Mouse (Mus musculus): ENCODE measurements around the gene Rtn4r. TPM values are rescaled to one million over a fixed set of nuclear protein-coding genes. Genes with fewer than 3 reads are reported as not detected.
A peak's percentile ranks its signal among the peaks of the same experiment; 100 is the strongest.

Gene Rtn4r
- 10 to 100 TPM; 63.1 to 63.3 TPM for total RNA-seq (2021)

DNA sequence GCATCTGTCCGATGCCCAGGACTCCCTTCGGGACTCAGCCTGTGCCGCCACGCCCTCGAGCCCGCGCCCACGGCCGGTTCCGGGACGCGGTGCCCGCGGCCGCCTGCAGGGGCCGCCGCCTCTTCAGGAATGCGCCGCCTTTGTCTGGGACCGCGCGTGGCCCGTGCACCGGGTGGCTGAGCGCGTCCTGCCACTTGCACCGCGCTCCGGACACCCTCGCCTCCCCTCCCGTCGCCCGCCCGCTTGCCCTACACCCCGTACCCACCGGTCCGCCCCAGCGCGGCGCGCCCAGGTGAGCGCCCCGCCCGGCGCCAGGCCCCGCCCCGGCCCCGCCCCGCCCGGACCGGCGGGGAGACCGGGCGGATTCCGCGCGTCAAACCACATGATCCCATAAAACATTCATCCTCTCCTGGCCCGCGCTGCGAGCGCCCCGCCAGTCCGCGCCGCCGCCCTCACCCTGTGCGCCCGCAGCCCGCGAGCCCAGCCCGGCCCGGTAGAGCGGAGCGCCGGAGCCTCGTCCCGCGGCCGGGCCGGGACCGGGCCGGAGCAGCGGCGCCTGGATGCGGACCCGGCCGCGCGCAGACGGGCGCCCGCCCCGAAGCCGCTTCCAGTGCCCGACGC is at the start of gene Rtn4r:
Rtn4r (plus strand) TSS at position 402 of the 621 bp plus-strand sequence.
- peak; percentile 69 for DNase-seq
- intact Hi-C loops (cut with DNase I) = loop anchor here (5.0 kb wide), 2 partner anchors 45 to 85 kb away; no protein-coding TSS in a partner anchor

DNA sequence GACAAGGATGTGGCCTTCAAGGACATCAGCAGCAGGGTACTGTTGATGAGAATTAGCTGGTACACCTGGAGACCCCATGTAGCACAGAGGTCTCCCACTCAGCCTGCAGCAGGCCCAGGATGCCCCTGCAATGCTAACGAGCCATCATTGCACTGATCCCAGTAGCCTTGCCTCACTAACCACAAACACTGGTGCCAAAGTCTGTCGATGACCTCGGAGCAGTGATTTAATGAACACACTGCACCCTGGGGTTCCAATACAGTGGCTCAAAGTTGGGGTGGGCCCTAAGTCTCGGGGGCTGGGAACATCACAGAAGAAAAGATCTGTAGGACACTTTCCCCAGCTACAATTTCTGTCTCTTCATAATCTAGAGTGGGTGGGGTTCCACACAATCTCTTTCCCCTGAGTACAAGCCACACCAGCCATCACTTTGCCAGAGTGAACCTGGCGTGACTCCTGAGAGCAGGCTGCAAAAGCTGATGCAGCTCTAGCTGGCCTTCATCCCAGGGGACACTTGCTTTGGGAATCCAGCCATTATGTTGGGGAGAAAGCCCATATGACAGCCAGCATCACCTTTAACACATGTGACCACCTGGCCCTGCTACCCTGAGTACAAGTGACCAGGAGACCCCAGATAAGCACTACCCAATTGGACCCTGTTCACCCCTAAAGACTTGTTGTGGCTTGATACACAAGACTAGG is 49.0 kb upstream of the Rtn4r start:
- no peak for DNase-seq
- intact Hi-C loops (cut with DNase I) = no loop called here

DNA sequence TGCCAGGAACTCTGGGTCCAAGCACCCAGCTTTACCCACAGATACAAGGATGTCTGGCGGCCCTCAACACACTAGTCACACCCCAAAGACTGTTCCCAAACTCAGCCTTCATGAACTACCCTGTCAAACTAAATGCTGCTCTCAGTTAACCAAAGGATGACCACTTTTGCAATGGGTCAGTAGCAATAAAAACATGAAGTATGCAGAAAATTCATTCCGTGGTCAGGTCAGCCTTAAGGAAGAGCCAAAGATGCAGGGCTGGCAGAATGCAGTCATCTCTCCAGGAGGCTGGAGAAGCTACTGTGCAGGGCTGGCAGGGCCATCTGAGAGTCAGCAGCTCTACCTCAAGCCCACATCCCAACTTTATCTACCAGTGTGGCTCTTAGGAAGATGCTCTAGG is 48.1 kb upstream of the Rtn4r start:
- no peak for DNase-seq
- intact Hi-C loops (cut with DNase I) = no loop called here

DNA sequence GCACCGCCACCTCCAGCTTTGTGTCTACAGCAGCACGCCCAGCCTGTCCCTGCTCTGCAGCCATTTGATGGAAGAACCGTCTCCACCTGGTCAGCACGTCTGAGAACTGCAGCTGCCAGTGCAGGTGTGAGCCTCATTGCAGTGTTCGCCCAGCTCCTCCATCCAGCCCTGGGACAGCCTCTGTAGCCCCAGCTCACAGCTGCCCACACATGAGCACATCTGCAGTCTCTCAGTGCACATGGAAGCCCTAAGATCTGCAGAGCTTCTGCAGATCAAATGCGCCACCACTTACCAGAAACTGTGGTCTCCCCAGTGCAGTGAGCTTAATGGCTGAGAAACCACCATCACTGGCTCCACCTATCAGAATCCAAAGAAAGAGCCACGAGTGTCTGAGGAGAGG is 47.3 kb upstream of the Rtn4r start:
- no peak for DNase-seq
- intact Hi-C loops (cut with DNase I) = no loop called here

DNA sequence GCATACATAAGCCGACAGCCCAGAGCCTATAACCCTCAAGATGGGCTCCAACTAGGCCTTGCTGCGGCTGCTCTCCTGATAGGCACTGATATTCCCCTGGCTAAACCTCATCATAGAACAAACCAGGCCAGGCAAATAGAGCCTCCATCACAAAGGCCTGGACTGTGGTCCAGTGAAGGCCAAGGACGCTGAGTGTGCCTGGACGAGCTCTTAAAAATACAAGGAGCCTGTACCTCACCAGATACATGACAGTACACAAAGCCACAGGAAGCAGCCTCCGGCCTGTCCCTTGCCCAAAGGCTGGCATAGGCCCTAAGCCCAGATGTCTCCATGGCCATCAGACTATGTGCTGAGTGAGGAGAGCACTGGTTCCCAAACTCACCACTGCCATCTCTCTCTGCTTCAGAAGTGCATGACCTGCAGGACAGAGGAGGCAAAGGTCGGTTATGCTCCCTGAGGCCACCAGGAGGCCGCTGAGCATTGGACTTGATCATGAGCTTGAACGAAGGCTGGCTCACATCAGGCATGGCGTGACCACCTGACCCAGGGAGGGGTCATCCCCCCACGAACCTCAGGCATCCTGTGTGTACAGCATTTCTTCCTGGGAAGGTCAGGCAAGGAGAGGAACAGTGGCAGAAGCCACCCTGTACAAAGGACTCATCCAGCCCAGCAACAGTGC is 46.2 kb upstream of the Rtn4r start:
- DNase-seq = no peak
- intact Hi-C loops (cut with DNase I) = no loop called here

DNA sequence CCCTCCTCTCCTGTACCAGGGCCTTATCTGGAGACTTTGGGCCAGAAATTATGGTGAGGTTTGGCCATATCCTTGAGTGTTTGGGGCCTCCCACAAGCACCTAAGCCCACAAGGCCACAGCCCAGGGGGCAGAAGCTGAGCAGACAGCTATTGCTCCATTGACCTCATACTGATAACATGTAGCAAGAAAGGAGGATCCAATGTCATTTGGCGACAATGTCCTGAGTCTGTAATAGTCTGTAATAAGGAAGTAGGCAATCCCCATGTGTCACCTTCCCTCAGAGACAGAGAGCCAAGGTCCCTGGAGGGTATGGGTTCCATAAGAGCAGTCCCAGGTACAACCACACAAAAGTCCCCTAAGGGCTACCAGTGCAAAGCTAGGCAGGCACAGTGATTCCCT is 45.2 kb upstream of the Rtn4r start:
- DNase-seq = no peak
- intact Hi-C loops (cut with DNase I) = no loop called here

DNA sequence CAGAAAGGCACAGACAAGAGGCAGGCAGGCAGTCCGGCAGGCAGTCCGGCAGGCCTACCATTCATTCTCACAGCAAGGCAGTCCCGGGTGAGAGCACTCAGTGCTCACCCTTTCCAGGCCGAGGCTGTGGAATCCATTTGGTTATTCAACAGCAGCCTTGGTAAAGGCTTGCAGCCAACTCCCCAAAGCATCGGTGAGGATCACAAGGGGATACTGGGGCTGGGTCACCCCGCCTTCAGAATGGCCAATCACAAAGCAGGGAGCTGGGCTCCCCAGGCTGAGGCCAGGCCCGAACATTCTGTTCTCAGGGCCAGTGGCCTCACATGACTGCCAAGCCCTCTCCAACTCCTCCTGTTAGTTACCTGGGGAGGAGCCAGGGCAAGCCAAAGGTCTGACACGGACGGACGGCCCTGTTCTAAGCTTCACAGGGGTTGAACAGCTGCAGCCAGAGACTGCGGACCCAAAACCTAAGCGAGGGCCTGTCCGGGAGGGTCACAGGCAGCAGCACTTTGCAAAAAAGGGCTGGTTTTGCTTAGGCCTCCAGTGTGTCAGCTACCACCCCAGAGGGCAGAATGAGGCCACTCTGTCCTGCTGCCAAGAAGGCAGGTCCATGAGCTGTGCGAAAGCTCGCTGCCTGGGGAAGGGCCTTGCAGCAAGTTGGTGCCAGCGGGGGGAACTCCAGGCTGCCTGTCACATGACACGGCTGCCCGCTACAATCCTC is 44.1 kb upstream of the Rtn4r start:
- intact Hi-C loops (cut with DNase I) = no loop called here
- DNase-seq = peak; percentile 64

DNA sequence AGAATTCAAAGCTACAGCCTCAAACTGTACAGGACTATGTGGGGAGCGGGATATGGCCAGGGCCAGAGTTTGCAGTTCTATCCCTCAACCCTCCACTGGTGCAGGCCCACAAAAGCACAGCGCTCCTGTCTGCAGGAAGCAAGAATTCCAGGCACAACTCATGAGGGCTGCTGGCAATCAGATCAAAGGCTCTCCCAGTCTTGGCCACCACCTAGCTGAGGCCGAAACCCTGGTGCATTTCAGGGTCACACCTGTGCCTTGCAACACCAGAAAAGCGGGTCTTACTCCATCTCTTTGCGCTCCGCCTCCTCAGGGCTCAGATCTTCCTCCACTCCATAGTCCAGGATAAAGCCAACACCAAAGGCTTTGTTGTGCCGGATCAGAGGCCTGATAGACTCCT is 43.2 kb upstream of the Rtn4r start:
- DNase-seq = no peak
- intact Hi-C loops (cut with DNase I) = no loop called here

DNA sequence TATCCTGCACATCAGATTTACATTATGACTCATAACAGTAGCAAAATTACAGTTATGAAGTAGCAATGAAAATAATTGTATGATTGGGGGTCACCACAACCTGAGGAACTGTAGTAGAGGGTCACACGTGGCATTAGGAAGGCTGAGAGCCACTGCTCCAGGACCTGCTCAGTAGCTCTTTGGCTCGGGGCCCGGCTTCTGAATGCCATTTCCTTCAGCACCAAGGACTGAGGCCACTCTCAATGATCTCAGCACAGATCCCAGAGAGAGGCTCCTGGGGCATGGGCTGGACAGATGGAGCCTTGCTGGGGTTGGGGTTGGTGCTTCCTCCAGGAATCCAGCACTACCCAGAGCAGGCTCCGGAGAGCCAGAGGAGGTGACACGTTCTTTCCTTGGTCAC is 40.3 kb upstream of the Rtn4r start:
- intact Hi-C loops (cut with DNase I) = no loop called here

DNA sequence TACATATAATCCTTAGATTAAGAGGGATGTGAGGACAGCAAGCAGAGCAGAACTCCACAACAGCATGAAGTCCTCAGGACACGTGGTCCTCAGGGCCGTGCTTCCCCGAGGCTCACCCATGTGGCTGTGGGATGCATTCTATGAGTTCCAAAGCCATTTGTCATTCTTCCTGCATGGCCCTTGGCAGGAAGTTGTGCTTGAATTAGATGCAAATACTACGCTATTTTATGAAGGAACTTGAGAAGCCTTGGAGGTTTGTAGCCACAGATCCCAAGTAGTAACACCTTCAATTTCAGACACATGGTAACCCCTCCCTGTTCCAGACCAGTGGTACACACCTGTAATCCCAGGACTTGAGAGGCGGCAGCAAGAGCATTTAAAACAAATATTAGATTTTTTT is 31.1 kb upstream of the Rtn4r start:
- no peak for DNase-seq
- intact Hi-C loops (cut with DNase I) = no loop called here

More for the DNA sequence above, 40.3 kb upstream of the Rtn4r start:
- DNase-seq = no peak

DNA sequence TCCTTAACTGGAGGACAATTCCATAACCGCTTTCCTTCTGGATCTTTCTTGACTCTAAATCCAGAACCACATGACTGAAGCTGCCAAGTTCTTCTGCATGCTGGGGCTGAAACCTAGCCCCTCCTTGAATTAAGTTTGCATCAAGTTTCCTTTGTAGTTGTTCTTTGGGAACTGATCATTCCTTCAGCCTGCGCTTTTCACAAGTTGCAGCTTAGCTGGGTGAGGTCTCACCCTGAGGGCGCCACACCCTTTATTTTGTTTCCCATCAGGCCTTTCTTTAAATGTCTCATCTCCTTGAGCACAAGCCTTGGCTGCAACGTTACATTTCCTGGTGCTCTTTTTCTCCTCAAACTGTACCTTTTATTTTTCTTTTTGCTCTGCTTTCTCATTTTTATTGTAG is 24.6 kb upstream of the Rtn4r start:
- intact Hi-C loops (cut with DNase I) = no loop called here
- DNase-seq = no peak

DNA sequence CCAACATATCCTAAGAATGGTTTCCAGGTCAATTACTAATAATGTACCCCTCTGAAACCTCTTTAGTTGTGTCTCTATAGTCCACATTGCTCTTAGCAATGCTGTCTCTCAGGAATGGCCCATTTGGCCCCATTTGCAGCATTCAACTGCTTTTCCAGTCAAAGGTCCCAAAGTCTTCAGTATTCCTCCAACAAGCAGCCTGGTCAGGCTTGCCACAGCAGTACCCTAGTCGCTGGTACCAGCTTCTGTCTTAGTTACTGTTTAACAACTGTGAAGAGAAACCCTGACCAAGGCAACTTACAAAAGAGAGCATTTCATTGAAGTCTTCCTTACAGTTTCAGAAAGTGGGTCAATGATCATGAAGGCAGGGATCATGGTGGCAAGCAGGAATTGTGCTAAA is 24.1 kb upstream of the Rtn4r start:
- intact Hi-C loops (cut with DNase I) = no loop called here
- DNase-seq = no peak

DNA sequence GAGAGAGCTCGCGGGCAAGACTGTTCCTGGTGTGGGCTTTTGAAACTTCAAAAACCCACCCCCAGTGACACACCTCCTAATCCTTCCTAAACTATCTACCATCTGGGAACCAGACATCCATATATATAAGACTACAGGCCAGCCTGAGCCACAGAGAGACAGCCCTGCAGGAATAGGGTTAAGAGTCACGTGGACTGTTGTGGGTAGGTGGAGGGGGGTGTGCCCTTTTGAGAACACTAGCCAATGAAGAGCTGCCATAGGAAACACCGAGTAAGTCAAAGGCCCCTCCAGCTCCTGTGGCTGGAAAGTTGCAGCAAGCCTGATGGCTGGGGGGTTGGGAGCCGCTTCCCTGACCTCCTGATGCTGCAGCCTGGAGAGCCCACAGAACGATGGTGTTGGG is 23.6 kb upstream of the Rtn4r start:
- no peak for DNase-seq
- intact Hi-C loops (cut with DNase I) = no loop called here

DNA sequence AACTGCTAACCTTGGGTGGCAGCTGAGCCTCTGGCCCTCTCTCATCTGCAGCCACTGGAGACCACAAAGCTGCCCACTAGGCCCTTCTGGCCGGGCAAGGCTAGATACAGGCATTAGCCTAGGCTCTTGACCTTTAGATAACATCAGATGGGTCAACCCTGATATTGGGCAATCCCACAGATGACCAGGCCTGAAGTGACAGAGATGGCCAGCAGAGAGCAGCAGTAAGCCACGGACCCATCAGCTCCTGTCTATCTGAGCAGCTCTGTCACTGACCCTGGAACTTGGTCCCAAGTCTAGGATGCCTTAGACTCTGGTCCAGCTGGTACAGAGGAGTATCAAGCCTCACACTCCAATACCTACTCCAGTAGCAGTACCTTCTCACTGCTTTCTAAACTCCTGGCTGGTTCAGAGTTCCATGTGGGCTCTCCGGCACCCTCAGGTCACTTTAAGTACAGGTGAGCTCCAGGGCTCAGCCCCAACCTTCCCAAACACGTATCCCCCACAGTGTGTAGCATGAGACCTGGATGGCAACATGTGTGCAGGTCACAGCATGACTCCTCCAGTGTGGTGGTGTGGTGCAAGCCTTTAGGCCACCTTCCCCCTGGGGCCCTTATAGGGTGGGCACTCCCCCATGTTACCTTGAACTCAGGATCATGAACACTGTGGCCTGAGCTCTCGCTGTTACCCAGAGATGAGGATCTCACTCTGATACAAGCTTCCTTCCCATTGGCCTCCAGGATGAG is 19.0 kb upstream of the Rtn4r start:
- intact Hi-C loops (cut with DNase I) = loop anchor here (5.0 kb wide), 1 partner anchor 104 kb away; no protein-coding TSS in a partner anchor
- DNase-seq = peak; percentile 80

DNA sequence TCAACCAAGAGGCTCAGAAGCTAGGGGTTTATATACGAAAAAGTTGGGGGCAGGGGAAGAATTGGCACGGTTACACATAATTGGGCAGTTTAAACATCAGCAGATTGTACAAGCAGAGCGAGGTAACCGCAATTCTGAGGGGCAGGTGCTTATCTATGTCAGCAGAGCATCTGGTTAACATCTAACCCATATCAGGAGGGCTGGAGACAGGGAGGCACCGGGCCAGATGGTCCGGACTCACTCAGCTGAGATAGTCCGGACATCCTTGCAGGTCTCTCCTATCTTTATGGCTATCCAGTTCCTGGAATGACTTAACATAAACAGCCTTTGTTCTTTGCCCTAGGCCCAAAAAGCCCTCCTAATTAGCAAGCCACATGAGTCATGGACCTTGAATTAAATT is 16.4 kb upstream of the Rtn4r start:
- no peak for DNase-seq
- intact Hi-C loops (cut with DNase I) = no loop called here

DNA sequence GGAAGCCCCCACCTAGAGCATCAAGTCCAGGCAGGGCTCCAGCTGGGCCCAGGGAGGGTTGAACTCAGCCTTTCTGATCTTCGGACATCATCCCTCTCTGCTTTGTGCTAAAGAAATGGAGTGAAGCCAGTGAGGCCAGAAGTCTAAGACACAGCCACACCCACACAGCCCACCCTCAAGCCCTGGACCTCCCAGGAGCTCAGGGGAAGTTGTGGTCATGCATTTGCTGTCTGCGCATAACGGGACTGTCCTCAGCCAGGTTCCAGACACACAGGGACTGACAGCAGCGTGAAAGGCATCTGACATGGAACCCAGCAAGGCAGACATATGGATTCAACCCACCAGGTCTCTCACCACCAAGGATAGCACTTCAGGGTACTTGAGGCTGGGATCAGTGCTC is 11.0 kb upstream of the Rtn4r start:
- DNase-seq = no peak
- intact Hi-C loops (cut with DNase I) = no loop called here

DNA sequence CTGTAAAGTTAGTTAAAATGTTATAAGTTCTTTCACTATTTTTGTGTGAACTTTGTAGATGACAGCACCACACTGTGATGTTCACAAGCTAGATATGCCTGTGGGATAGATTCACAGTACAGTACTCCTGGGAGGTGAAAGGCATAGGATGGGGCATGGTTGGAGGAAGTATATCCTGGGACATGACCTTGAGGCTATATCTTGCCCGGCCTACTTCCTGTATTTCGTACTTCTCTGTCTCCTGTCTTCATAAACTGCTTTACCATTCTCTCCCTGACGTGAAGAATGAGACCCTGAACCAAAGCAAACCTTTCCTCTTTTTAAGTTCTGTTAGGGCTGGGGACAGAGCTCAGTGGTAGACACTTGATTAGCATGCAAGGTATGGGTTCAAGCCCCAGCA is 9.2 kb upstream of the Rtn4r start:
- intact Hi-C loops (cut with DNase I) = no loop called here
- no peak for DNase-seq

DNA sequence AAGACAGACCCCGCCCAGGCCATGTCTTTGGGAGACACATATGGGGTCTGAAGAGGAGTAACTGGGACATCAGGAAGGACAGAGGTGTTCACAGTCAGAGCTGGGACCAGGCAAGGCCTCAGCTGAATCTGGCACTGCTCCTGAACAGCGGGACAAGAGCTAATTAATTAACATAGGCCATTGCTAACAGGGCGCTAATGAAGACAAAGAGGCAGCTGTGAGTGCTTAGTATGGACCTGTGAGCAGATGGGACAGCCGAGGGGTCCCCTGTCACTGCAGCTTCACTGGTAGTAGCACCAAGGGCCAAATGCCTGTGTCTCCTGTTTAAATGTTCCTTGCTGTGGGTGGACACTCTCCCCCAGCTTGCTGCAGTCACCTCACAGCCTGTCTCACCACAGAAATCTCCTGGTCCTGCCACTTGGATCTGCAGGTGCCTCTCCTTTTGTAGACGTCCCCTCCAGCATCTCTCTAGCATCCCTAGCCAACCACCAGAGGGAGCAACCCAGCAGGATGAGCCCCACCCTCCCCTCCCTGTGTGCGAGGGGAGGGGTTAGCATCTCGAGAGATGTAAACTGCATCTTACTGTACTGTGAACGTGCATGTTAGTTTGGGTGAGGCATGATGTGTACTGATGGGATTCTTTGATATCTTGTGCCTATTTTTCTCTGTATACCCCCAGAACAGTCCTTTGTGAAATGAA is 8.3 kb upstream of the Rtn4r start:
- intact Hi-C loops (cut with DNase I) = no loop called here
- peak; percentile 69 for DNase-seq

DNA sequence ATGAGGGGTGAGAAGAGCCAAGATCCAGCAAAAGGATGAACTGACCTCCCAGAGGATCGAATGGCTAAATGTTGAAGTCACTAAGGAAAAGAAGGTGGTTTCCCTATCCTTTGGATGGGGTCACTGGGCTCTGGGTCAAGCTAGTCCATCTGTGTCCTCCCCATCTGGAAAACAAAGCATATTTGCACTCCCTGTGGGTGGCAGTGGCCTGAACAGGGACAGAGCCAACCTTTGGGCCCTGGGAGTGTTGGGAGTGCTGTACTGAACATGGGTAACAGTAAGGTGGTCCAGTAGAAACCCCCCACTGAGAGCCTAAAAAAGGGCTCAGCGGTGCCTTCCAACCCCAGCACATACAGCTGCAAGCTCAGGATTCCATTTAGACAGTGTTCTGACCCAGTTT is 4.7 kb upstream of the Rtn4r start:
- intact Hi-C loops (cut with DNase I) = no loop called here
- DNase-seq = no peak

DNA sequence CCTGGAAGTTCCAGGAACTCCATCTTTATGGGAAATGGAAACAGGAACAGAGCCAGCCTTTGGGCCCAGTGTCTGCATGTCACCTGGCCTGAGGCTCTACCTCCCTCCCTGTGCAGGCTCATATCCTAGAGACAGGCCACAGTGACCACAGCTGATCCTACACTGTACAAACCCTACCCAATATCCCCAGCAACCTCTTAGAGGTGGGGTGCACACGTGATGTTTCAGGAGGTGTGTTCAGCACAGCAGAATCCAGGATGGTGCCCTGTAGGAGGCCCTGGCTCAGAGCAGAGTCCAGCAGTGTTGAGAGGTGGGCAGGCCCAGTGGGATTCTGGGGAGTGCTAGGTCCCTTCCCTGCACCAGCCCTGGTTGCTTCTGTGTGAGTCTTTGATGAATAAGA is 4.0 kb upstream of the Rtn4r start:
- DNase-seq = no peak
- intact Hi-C loops (cut with DNase I) = no loop called here
